In genomic region chr11:69895291-69895690, GRCm38 (mm10) we compare ENCODE assay signal across 12 mouse cellular contexts. TPM values are rescaled to one million over a fixed set of nuclear protein-coding genes. Genes with fewer than 3 reads are reported as not detected.
DNase-seq lines count a peak whose midpoint lies in the region; ATAC-seq and TF ChIP-seq lines count a peak whose summit lies in the region.
"Had no signal": no experiment of that assay in that cellular context is flagged by ENCODE, and none has a peak within 500 bp of the region (broad histone marks: within the 10 kb centered on the region; RNA-seq: fewer than 3 reads in every experiment).

Acap1 (minus strand) TSS chr11:69895539.

- no peak for TF ChIP-seq CTCF in G1E (IDR thresholded peaks at IDR 0.05; ENCODE audit: low read depth, low read length)
- TF ChIP-seq CTCF in layer of hippocampus, adult 2 months (conservative IDR thresholded peaks at IDR 0.05), result no peak

- H3K36me3 ChIP-seq in heart, embryonic 15.5 days, result no peaks in the 10 kb centered on the region
- peaks cover 35% of the 10 kb centered on the region for H3K36me3 ChIP-seq in G1E (replicated peaks)
- H3K36me3 ChIP-seq in liver, embryonic 13.5 days, result no peaks in the 10 kb centered on the region
- H3K36me3 ChIP-seq: hindbrain, embryonic 15.5 days; neural tube, embryonic 13.5 days had no signal

- peaks cover 33% of the 10 kb centered on the region for H3K4me1 ChIP-seq in heart, embryonic 15.5 days (replicated peaks)
- H3K4me1 ChIP-seq in G1E (ENCODE audit: insufficient read depth, low read depth, low read length), result peaks cover 56% of the 10 kb centered on the region
- peaks cover 57% of the 10 kb centered on the region for H3K4me1 ChIP-seq in liver, embryonic 13.5 days (replicated peaks)

- H3K4me2 ChIP-seq in heart, embryonic 15.5 days, result no peak within 1 kb of the TSS
- H3K4me2 ChIP-seq in liver, embryonic 13.5 days, result peak within 1 kb of the TSS; percentile 42
- H3K4me2 ChIP-seq: hindbrain, embryonic 15.5 days; neural tube, embryonic 13.5 days had no signal

- WGBS in heart, embryonic 15.5 days, result 59% methylated on average over 4 of the region's 4 CpGs
- 26% methylated on average over 4 of the region's 4 CpGs for WGBS in liver, embryonic 13.5 days (ENCODE audit: insufficient replicate concordance)

- no peaks in the 10 kb centered on the region for H3K9me3 ChIP-seq in heart, embryonic 15.5 days (replicated peaks)
- no peaks in the 10 kb centered on the region for H3K9me3 ChIP-seq in G1E (replicated peaks)
- H3K9me3 ChIP-seq in liver, embryonic 13.5 days (replicated peaks), result no peaks in the 10 kb centered on the region
- H3K9me3 ChIP-seq: hindbrain, embryonic 15.5 days; neural tube, embryonic 13.5 days had no signal

- H3K4me3 ChIP-seq in heart, embryonic 15.5 days, result peak within 1 kb of the TSS; percentile 16; the same call in 1 of the 2 replicates
- peak within 1 kb of the TSS; percentile 70 for H3K4me3 ChIP-seq in G1E (ENCODE audit: low read depth, low read length)
- peak within 1 kb of the TSS; percentile 21; the same call in 1 of the 2 replicates for H3K4me3 ChIP-seq in liver, embryonic 13.5 days (replicated peaks)
- no peak within 1 kb of the TSS for H3K4me3 ChIP-seq in layer of hippocampus, adult 2 months
- H3K4me3 ChIP-seq: hindbrain, embryonic 15.5 days; neural tube, embryonic 13.5 days had no signal

- intact Hi-C loops in left cerebral cortex, postnatal 10 days (cut with DNase I), result no loop called here

- no peak for DNase-seq in heart, postnatal 4 days
- DNase-seq in G1E (ENCODE audit: low spot score), result peak; percentile 85
- no peak for DNase-seq in liver, embryonic 13.5 days
- DNase-seq in thymus, adult 18-20 months, result peak; percentile 63 to 71
- no peak for DNase-seq in left cerebral cortex, postnatal 10 days (ENCODE audit: extremely low spot score in 1 of 2, low spot score in 2 of 2)
- DNase-seq in ovary, adult 18-20 months (ENCODE audit: low spot score), result no peak
- DNase-seq in layer of hippocampus, adult 2 months (ENCODE audit: low spot score in 2 of 2), result no peak
- DNase-seq: adrenal gland, postnatal 36 days; cerebellum, postnatal 25 days had no signal

- no peak for ATAC-seq in heart, embryonic 15.5 days (replicated peaks; ENCODE audit: insufficient number of reproducible peaks, insufficient read depth, low FRiP score, low read depth)
- peak; percentile 63 for ATAC-seq in G1E (ENCODE audit: extremely low read depth, insufficient number of reproducible peaks, low FRiP score, poor library complexity, severe bottlenecking)
- peak; percentile 76 for ATAC-seq in liver, embryonic 13.5 days (ENCODE audit: low read depth)

- no peak within 1 kb of the TSS; the same call in 1 of the 2 replicates for H3K27ac ChIP-seq in heart, embryonic 15.5 days
- peak within 1 kb of the TSS; percentile 39; the same call in 1 of the 2 replicates for H3K27ac ChIP-seq in liver, embryonic 13.5 days
- no peak within 1 kb of the TSS for H3K27ac ChIP-seq in layer of hippocampus, adult 2 months
- H3K27ac ChIP-seq: hindbrain, embryonic 15.5 days; neural tube, embryonic 13.5 days had no signal

- no peaks in the 10 kb centered on the region; the same call in 1 of the 2 replicates for H3K27me3 ChIP-seq in heart, embryonic 15.5 days
- no peaks in the 10 kb centered on the region for H3K27me3 ChIP-seq in G1E (ENCODE audit: insufficient read depth, low read length)
- no peaks in the 10 kb centered on the region; the same call in 1 of the 2 replicates for H3K27me3 ChIP-seq in liver, embryonic 13.5 days
- H3K27me3 ChIP-seq: hindbrain, embryonic 15.5 days; neural tube, embryonic 13.5 days had no signal

- no peak within 1 kb of the TSS for H3K9ac ChIP-seq in heart, embryonic 15.5 days
- peak within 1 kb of the TSS; percentile 52 for H3K9ac ChIP-seq in liver, embryonic 13.5 days
- H3K9ac ChIP-seq: hindbrain, embryonic 15.5 days; neural tube, embryonic 13.5 days had no signal

RNA-seq across cellular contexts. Expression of gene Acap1, which starts in this region (rescaled TPM):
- polyA plus RNA-seq in heart, embryonic 15.5 days (2015; fragmentation: Nextera tagmentation; extraction: Ambion mirVana), result 4.5 and 14.8 TPM in 2 replicates
- 1 to 10 TPM; 2.8 to 3.2 TPM for total RNA-seq in heart, postnatal 4 days (2021)
- total RNA-seq in G1E (2014; fragmentation: Nextera tagmentation) (94.6 and 98.7 TPM in 2 replicates), G1E (2017) (103 and 118 TPM in 2 replicates)
- polyA plus RNA-seq in G1E (2012), result 184 and 216 TPM in 2 replicates
- polyA plus RNA-seq in liver, embryonic 13.5 days (2015; fragmentation: Nextera tagmentation; extraction: Ambion mirVana), result 4.4 and 4.9 TPM in 2 replicates
- total RNA-seq in left cerebral cortex, postnatal 10 days (2021), result under 1 TPM; 0.15 to 0.26 TPM
- not detected for total RNA-seq in layer of hippocampus, adult 2 months (2021)

Comparison
In these comparisons a context has a peak if more than half of its experiments do, and no peak if none do; other contexts are left out.
1. RNA of gene Acap1 (total RNA-seq): 94.6 to 118 TPM in G1E; 2.8 to 3.2 TPM in heart, postnatal 4 days, 0.15 to 0.26 TPM in left cerebral cortex, postnatal 10 days and not detected in layer of hippocampus, adult 2 months; every median in the first group is over 10 times any median in the second.
2. RNA of gene Acap1 (polyA plus RNA-seq): 184 to 216 TPM in G1E; 4.5 to 14.8 TPM in heart, embryonic 15.5 days and 4.4 to 4.9 TPM in liver, embryonic 13.5 days; every median in the first group is over 10 times any median in the second.
3. DNase-seq: peak in G1E (single experiment) and thymus, adult 18-20 months (2 of 2); none in heart, postnatal 4 days (single experiment), liver, embryonic 13.5 days (single experiment), left cerebral cortex, postnatal 10 days (0 of 2), ovary, adult 18-20 months (single experiment) and layer of hippocampus, adult 2 months (0 of 2).